Mouse (Mus musculus) lung, postnatal 0 days (tissue): Measurements from ENCODE around the gene Adam12.

Source experiments
- CTCF ChIP-seq: IDR thresholded peaks from 2 replicates; pipeline ENCODE4 v1.5.1; 2016; ENCODE audit warnings: antibody characterized with exemption, mild to moderate bottlenecking
- EP300 ChIP-seq: IDR thresholded peaks from 2 replicates; pipeline ENCODE4 v1.6.1; 2016; ENCODE audit warnings: antibody characterized with exemption, mild to moderate bottlenecking, control low read depth

DNA sequence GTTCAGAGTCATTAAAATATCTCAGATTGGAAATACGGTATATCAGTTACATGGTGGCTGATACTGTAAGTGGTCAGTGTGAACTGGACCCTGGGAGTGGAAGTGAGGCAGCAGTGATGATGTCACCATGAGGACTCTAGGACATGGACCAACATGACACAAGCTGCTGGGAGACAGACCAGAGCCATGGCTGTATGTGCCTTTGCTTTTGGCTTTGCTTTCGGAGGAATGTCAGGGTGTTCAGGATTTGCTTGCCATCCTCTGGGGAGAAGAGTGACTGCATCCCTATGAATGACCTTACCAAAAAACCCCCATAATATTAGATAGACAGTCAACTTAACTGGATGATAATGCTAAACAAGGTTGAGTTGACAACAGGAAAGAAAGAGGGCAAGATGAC, 85.1 kb downstream of the Adam12 start:
- no peak for TF ChIP-seq CTCF
- TF ChIP-seq EP300: no peak
